Mouse (Mus musculus) frontal cortex, postnatal 10 days (tissue): ENCODE data around the gene Klk1b24.
"Not testable (repeated sequence)": the region's sequence is repeated elsewhere in the genome, so short reads cannot be mapped to it uniquely, and the experiment has no call there.

ENCODE experiments used
- DNase-seq, 2 experiments: peaks; one replicate each; pipeline ENCODE4 v3.0.0; 2022; ENCODE audit warnings: low spot score in 2 of 2, mixed read lengths in 1 of 2

The Klk1b24 gene

GRCm38 (mm10) chr7:44187936-44188335, at the start of gene Klk1b24:
Klk1b24 (plus strand) TSS chr7:44188236.
- not testable (repeated sequence) for DNase-seq

DNA sequence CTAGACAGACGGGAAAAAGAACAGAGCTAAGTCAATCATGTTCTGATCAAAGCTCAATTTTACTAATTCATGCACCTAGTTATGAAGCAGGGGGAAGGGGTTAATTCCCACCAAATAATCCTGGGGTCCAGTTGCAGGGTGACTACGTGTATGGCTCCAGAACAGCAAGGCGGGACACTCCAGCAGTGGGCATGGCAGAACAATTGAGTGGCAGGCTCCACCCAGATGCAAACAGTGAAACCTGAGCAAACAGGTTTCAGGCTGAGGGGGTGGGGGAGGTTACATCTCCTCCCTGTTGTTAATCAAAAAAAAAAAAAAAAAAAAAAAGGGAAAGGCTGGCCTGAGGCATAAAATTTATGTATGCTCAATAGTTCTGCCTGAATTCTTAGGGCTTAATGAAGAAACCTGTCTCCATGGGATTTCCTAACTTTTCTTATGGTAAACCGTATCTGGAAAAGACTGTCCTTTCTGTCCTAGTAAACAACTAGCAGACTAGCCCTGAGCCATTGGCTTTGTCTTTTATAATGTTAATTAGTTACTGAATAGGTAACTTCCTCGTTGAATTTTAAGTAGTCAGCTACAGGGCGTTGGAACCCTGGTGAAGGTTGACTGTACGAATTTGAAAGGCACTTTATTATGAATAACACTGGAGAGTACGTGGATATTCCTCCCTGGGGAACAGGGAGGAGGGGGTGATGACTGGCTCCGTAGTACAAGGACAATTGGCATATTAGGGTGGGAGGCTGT, 8.6 kb upstream of the Klk1b24 start:
- no peak for DNase-seq

DNA sequence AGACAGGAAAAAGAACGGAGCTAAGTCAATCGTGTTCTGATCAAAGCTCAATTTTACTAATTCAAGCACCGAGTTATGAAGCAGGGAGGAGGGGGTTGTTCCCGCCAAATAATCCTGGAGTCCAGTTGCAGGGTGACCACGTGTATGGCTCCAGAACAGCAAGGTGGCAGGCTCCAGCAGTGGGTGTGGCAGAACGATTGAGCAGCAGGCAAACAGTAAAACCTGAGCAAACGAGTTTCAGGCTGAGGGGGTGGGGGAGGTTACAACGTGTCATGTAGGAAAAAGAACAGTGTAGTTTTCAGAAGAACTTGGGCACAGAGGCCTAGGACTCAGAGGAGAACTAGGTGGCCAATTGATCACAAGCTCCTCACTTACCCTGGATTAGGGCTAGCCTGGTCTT, 1.5 kb upstream of the Klk1b24 start:
- DNase-seq = not testable (repeated sequence)

DNA sequence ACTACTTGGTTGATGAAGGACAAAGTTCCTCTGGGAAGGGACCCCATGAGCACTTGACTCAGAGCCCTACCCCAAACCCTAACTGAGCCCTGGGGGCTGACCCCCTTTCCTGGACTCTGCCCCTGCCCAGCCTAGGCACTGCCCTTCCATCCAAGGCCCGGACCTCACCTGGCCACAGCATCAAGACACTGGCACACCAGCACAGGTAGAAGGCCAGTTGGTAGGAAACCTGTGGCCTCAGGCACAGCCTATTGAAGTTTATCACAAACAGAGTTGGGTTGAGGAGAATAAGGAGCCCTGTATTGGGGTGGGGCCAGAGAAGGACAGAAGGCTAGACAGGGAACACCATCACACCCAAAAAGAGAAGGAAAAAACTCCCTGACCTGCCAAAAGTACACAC, 5.4 kb downstream of the Klk1b24 start:
- DNase-seq = not testable (repeated sequence)

DNA sequence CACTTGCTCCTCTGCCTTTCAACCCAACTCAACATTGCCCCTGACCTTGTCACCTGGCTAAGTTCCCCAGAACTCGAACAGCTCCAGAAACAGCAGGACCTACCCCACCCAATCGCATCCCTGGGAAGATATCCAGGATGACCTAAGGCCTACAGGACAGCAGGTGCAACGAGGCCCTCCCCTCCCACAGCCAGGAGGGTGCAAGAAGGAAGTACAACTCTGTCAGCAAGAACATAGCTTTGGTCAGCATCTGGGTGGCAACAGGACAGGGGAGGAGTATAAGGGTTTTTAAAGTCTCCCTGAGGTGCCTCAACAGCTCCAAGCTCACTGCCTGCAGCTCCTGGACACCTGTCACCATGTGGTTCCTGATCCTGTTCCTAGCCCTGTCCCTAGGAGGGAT, 9.9 kb downstream of the Klk1b24 start, which contains the start of gene Klk1b3:
TSS of gene Klk1b3 (plus strand) at position 301 of the 400 bp plus-strand sequence.
- no peak for DNase-seq

DNA sequence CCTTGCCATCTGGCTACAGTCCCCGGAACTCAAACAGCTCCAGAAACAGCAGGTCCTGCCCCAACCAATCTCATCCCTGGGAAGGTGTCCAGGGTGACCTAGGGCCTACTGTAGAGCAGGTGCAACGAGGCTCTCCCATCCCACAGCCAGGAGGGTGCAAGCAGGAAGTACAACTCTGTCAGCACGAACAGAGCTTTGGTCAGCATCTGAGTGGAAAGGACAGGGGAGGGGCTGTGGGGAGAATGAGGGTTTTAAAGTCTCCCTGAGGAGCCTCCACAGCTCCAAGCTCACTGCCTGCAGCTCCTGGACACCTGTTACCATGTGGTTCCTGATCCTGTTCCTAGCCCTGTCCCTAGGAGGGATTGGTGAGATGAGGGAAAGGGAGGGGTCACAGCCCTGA, 19.1 kb downstream of the Klk1b24 start, which contains the start of gene Klk1b4:
TSS of gene Klk1b4 (plus strand) at position 301 of the 400 bp plus-strand sequence.
- DNase-seq = not testable (repeated sequence)

DNA sequence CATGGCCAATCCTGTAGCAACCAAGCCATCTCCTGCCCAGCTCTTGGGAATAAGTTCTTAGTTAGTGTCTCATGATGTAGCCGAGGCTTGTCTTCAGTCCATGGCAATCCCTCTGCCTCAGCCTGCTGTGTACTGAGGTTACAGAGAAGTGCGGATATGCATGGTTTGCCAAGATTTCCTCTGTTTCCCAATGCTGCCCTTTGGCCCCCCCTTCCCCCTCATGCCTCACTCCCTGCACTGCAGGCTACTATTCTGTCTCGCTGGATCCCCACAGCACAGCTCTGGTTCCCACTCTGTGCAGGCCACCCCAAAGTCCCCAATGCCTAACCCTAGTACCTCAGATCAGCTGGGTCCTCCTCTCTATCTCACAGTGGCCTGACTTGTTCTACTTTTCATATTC, 20.3 kb downstream of the Klk1b24 start:
- DNase-seq = no peak

DNA sequence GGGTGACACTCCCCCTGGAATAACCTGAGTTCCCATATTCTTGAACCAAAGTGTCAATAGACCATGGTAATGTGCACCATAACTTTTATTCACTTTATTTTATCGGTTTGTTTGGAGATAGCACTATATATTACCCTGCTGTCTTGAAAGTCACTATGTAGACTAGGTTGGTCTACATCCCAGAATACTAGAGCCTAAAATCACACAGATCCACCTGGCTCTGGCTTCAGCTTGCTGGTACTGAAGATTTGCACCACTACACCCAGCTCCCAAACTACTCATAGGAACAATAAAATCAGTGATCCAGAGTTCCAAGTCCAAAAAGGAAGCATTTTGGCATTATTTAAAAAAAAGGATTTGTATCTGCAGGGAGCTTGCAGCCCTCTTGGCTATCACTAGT, 27.6 kb downstream of the Klk1b24 start, which contains the start of gene Klk1b5:
TSS of gene Klk1b5 (plus strand) at position 301 of the 400 bp plus-strand sequence.
- no peak for DNase-seq

- DNase-seq = not testable (repeated sequence)
These were observed 33.6 kb downstream of the Klk1b24 start for GRCm38 (mm10) chr7:44221601-44222000.

GRCm38 (mm10) chr7:44222335-44222734, 34.3 kb downstream of the Klk1b24 start:
- DNase-seq = not testable (repeated sequence)

GRCm38 (mm10) chr7:44225076-44225475, 37.0 kb downstream of the Klk1b24 start, which contains the start of gene Klk1:
Klk1 (plus strand) TSS chr7:44225360.
- DNase-seq = no peak

DNA sequence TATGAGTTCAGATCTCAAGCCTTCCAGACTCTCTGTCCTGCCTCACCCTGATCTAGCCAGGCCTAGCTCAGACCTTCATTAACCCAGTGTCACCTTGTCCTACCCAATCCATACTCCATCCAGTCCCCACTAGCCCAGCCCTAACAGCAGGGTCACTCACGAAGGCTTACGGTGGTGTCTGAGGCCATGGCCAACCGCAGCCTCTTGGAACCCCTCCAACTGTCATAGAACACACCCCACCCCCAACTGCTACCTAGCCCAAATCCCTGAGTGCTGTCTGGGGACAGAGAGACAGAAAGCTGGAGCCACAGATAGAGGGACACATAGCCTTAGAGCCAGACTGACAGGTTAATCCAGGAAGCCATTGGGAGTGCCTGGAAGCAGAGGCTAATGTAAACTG, 47.9 kb downstream of the Klk1b24 start, which contains the start of gene Gm36864:
TSS of gene Gm36864 (plus strand) at position 269 of the 400 bp plus-strand sequence.
- no peak for DNase-seq

DNA sequence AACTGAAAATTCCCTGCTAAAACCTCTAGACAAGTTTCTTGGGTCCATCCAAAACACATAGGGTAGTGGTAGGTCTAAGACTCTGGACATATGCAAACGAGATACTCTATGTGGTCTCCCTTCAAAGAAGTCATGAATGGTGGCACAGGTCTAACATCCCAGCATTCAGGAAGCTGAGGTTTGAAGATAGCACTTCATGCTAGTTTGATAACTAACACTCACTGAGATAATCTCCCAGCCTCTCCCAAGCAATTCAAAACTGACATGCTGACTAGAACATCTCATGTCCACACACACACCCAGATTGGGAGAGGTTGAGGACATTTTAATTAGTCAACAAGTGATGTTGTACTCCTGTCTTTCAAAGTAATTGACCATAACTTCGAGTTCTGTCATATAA, 51.9 kb downstream of the Klk1b24 start:
- no peak for DNase-seq

- no peak for DNase-seq
These were observed 52.7 kb downstream of the Klk1b24 start for GRCm38 (mm10) chr7:44240712-44241111.

DNA sequence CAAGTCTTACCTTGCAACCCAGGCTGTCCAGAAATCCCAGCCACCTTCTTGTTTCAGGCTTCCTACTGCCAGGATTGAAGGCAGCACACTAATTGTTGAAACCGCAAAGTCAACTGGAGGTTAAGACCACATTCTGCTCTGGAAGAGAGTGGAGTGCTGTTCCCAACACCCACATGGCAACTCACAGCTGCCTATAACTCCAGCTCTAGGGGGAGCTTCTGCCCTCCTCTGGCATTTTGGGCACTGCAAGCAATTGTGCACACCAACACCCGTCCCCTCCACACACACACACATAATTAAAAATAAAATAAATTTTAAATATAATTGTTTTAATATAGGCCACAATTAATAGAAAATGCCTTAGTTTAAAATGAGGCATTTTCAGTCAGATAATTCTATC, 53.1 kb downstream of the Klk1b24 start:
- no peak for DNase-seq
